Mouse (Mus musculus) liver, adult 2 months (tissue): ENCODE measurements around the gene Pmm2. TPM values are rescaled to one million over a fixed set of nuclear protein-coding genes. Genes with fewer than 3 reads are reported as not detected.

ENCODE experiments used
- DNase-seq: peaks from one replicate; pipeline ENCODE4 v3.0.0-alpha.2; 2011; ENCODE audit warnings: low read depth, low spot score; ENCODE audit errors: extremely low read depth
- H3K27ac ChIP-seq: fragments of 200-500 bp; replicated peaks from 2 replicates; pipeline ENCODE4 v1.5.1; 2012; ENCODE audit warnings: low read depth, mild to moderate bottlenecking, control low read depth, inconsistent platforms, low read length; ENCODE audit not compliant: insufficient read depth
- H3K27me3 ChIP-seq: fragments of 200-500 bp; 2 replicates; pipeline ENCODE4 v1.6.1; 2012; ENCODE audit warnings: mild to moderate bottlenecking, moderate library complexity, low read length, inconsistent platforms; ENCODE audit not compliant: control insufficient read depth, insufficient read depth
- H3K36me3 ChIP-seq: fragments of 200-500 bp; 2 replicates; pipeline ENCODE4 v1.6.1; 2012; ENCODE audit warnings: low read length, inconsistent platforms; ENCODE audit not compliant: control insufficient read depth, insufficient read depth
- H3K4me1 ChIP-seq: fragments of 200-500 bp; 2 replicates; pipeline ENCODE4 v1.6.1; 2011; ENCODE audit warnings: low read length; ENCODE audit not compliant: control insufficient read depth, insufficient read depth
- H3K4me3 ChIP-seq: fragments of 200-500 bp; 2 replicates; pipeline ENCODE4 v1.5.1; 2011; ENCODE audit warnings: low read depth, mild to moderate bottlenecking, control low read depth, low read length, moderate library complexity; ENCODE audit not compliant: insufficient read depth
- H3K79me2 ChIP-seq: fragments of 200-500 bp; 2 replicates; pipeline ENCODE4 v1.6.1; 2012; ENCODE audit warnings: inconsistent platforms, mild to moderate bottlenecking, low read length, moderate library complexity; ENCODE audit not compliant: control insufficient read depth, insufficient read depth
- H3K9ac ChIP-seq: fragments of 200-500 bp; 2 replicates; pipeline ENCODE4 v1.6.1; 2012; ENCODE audit warnings: low read depth, mild to moderate bottlenecking, control low read depth, inconsistent platforms, low read length
- CTCF ChIP-seq: fragments of 200-500 bp; IDR thresholded peaks from 2 replicates; pipeline ENCODE4 v1.5.1; 2011; ENCODE audit warnings: low read depth, low read length, control low read depth
- POLR2A ChIP-seq: fragments of 200-500 bp; IDR thresholded peaks from 2 replicates; pipeline ENCODE4 v1.6.1; 2011; ENCODE audit warnings: low read length, control low read depth; ENCODE audit not compliant: insufficient read depth; ENCODE audit errors: extremely low read depth
- WGBS: fragments of 180-500 bp; shearing (Covaris S2); methylation state at CpG from one replicate; pipeline ENCODE4 v1.1.7; 2018; 5-methylcytosine and 5-hydroxymethylcytosine counted together
- polyA plus RNA-seq: library from polyadenylated mRNA; depleted of rRNA; stranded (reverse); fragments of >200 nt; gene quantifications from 2 replicates; pipeline ENCODE4 v1.2.3, GENCODE M21; 2012
- total RNA-seq: library from RNA; depleted of rRNA; stranded (reverse); fragments of >200 nt; gene quantifications from 2 replicates; pipeline ENCODE4 v1.2.3, GENCODE M21; 2014

The Pmm2 gene
- total and polyA plus RNA-seq, 2 experiments: 27.9 to 65.2 TPM

DNA sequence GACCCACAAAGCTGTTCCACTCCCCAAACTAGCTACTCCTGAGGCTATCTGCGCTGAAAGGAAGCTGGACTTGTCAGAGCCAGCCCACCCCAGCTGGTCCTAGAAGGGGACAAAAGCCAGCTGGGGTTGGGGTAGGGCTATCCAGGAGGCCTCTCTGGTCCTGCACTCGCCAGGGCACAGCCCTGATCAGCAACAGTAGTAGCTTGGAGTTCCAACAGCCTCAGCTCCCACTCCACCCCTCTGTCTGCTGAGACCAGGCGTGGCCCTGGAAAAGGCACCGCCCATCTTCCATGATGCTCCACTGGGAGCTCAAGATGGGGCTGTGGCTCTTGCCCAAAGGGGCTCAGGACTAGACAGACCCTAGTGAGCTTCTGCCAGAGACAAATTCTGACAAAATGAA is 30.3 kb downstream of the Pmm2 start:
- DNase-seq: no peak
- H3K4me3 ChIP-seq: no peak overlapping the region
- H3K79me2 ChIP-seq: peaks cover 56% of the 10 kb centered on the region
- H3K36me3 ChIP-seq: no peaks in the 10 kb centered on the region
- TF ChIP-seq CTCF (no peak), POLR2A (no peak)
- WGBS: 67% methylated on average over 4 of the region's 4 CpGs
- H3K27ac ChIP-seq: no peak overlapping the region
- H3K4me1 ChIP-seq: peaks cover 51% of the 10 kb centered on the region
- no peaks in the 10 kb centered on the region for H3K27me3 ChIP-seq
- H3K9ac ChIP-seq: no peak overlapping the region

DNA sequence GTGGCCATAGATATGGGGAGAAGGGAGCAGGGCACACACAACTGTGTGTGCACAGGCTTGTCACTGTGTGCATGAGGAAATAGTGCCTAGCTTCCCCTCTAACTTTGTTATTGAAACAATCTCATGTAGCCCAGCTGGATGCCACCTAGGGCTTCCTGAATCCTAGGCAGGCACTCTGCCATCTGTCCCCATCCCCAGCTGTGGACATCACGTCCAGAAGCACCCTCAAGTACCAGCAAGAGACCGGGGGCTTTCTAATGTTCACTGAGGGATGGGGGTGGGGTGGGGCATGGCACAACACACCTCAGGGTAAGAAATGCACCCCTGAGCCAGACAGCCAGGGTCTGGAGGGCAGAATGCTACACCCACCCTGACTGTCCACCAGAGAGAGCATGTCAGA is 30.9 kb downstream of the Pmm2 start:
- H3K36me3 ChIP-seq: no peaks in the 10 kb centered on the region
- no peak overlapping the region for H3K27ac ChIP-seq
- H3K79me2 ChIP-seq: peaks cover 56% of the 10 kb centered on the region
- H3K9ac ChIP-seq: no peak overlapping the region
- no peak for DNase-seq
- no peak overlapping the region for H3K4me3 ChIP-seq
- TF ChIP-seq POLR2A (no peak), CTCF (no peak)
- peaks cover 54% of the 10 kb centered on the region for H3K4me1 ChIP-seq
- no peaks in the 10 kb centered on the region for H3K27me3 ChIP-seq
- 84% methylated on average over 2 of the region's 2 CpGs for WGBS

DNA sequence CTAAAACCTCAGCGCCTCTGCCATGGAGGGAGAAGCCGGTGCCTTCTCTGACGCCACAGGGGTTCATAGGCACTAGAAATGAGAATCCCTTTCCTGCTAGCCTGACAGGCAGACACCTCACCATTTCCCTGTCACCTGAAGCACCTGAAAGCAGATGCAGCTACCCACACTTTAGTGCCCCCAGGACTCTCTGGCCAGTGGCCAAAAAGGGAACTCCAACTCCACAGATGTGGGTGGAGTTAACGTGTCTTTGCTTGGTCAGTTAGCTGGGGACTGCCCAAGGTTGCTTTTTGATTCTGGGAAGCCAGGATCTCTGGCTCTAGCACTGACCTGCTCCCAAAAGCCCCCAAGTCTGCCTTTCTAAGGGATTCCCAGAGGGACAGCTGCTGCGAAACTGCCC is 32.0 kb downstream of the Pmm2 start:
- TF ChIP-seq CTCF (no peak), POLR2A (no peak)
- Histone ChIP-seq H3K79me2 (peaks cover 55% of the 10 kb centered on the region), H3K9ac (no peak overlapping the region; the same call in 1 of the 2 replicates), H3K4me3 (no peak overlapping the region), H3K27me3 (no peaks in the 10 kb centered on the region), H3K4me1 (peaks cover 58% of the 10 kb centered on the region), H3K36me3 (no peaks in the 10 kb centered on the region), H3K27ac (0 out of 2 replicates have a peak overlapping the region, but pooled peaks have one; percentile 7)
- WGBS: 75% methylated on average over 5 of the region's 5 CpGs
- DNase-seq: no peak

DNA sequence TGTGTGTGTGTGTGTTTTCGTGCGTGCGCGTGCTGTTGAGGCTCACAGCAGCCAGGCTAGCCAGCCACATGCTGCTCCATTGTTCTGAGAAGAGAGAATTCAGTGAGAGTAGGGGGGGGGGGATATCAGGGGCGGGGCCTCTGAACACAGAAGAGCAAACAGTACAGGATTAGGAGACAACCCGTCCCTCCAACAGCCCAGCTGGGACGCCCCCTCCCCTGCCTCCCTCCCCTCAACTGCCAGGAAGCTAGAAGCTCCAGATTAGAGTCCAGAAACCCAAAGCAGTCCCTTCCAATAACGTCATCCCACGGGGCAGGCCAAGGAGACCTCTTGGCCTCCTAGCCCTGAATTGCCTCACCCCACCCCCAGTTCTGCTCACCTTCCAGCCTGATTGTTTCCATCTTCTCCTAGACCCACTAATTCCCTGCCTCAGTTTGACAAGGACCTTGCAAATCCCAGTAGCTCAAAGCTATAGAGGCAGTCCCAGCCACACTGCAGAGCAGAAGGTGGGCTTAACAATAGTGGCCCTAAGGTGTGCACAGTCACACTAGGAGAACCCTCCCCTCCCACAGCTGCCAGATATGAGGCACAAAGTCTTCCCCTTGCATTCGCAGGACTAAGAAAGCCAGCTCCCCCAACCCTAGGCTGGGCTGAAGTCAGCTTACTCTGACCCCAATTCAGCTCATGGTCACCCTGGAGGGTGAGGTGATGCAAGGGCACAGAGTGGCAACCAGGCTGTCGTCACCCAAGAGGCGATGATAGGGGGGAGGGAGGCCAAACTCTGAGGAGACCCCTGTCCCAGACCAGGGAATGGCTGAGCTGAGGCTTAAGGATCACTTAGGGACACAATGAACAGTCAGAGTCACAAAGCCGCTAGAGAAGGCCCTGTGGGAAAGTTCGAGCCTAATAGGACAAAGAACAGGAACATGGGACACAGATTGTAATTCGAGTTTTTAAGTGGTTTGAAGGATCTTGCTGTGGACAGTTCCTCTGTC is 32.9 kb downstream of the Pmm2 start:
- WGBS: 8% methylated on average over 14 of the region's 15 CpGs
- Histone ChIP-seq H3K27ac (peak overlapping the region; percentile 93), H3K9ac (peak overlapping the region; percentile 88)

DNA sequence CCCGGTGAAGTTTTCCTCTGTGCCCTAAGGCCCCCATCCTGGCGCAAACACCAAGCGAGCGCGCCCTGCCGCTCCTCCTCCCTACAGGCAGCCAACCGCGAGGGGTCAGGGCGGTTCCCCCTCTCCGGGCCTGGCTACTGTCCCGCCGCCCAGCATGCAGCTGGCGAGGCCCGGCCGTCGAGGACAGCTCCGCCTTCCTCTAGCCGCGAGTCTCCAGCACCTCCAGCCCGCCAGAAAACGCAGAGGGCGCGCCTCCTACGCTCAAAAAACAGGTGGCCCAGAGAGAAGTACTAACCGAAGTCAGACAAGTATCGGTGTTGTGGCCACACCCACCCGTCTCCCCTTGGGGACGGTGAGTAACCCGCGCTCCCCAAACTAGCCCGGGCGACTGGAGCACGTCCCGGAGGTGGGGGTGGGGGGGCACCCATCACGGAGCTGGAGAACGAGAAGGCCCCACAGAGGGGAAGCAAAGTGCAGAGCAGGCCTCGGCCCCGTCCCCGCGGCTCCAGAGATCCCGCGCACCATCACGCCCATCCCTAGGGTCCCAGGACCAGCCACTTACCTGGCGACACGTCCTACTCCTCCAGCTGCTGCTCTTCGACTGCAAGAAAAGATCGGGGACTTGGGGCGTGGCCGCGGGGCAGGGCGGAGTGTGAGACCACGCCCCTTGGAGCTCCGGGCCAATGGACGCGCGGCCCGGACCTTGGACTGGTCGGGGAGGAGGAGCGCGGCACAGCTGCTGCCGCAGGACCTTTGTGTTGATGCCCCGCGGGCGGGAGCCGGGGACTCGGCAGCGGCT is 34.3 kb downstream of the Pmm2 start, which contains the start of gene Carhsp1:
Gene Carhsp1, minus strand, starts transcription at position 605 of the 799 bp plus-strand sequence.
- Histone ChIP-seq H3K4me3 (peak within 1 kb of the TSS; percentile 90), H3K79me2 (peaks cover 37% of the 10 kb centered on the region), H3K9ac (peak within 1 kb of the TSS; percentile 88), H3K36me3 (no peaks in the 10 kb centered on the region), H3K27me3 (no peaks in the 10 kb centered on the region), H3K27ac (peak within 1 kb of the TSS; percentile 93), H3K4me1 (peaks cover 41% of the 10 kb centered on the region)
- WGBS: under 1% methylated on average over 67 of the region's 67 CpGs
- TF ChIP-seq CTCF (0 out of 2 replicates have a peak, but pooled peaks have one; percentile 24), POLR2A (peak; percentile 92)
- DNase-seq: peak; percentile 85

More for the DNA sequence above, 32.9 kb downstream of the Pmm2 start:
- H3K36me3 ChIP-seq: no peaks in the 10 kb centered on the region
- H3K79me2 ChIP-seq: peaks cover 50% of the 10 kb centered on the region
- no peaks in the 10 kb centered on the region for H3K27me3 ChIP-seq
- peak overlapping the region; percentile 90 for H3K4me3 ChIP-seq
- TF ChIP-seq POLR2A (no peak), CTCF (no peak)
- DNase-seq: peak; percentile 53
- peaks cover 54% of the 10 kb centered on the region for H3K4me1 ChIP-seq
